Mouse (Mus musculus) lung, embryonic 14.5 days (tissue): ENCODE data around the gene Lmx1a. TPM values are rescaled to one million over a fixed set of nuclear protein-coding genes. Genes with fewer than 3 reads are reported as not detected.

ENCODE experiments used
- ATAC-seq: fragments of 200-750 bp; cut with Nextera tagmentation; 2 replicates; pipeline ENCODE4 v1.8.0; 2017; ENCODE audit warnings: mild to moderate bottlenecking, moderate TSS enrichment, moderate library complexity; ENCODE audit not compliant: insufficient read depth
- DNase-seq: peaks from one replicate; pipeline ENCODE4 v3.0.0-alpha.2; 2015
- H3K27ac ChIP-seq: fragments of 300-500 bp; sonication (generic); 2 replicates; pipeline ENCODE4 v1.5.1; 2014; ENCODE audit warnings: low read depth, mild to moderate bottlenecking, moderate library complexity
- H3K27me3 ChIP-seq: fragments of 300-500 bp; sonication (generic); 2 replicates; pipeline ENCODE4 v1.6.1; 2014; ENCODE audit warnings: low read length, control low read depth; ENCODE audit not compliant: insufficient read depth
- H3K36me3 ChIP-seq: fragments of 300-500 bp; sonication (generic); 2 replicates; pipeline ENCODE4 v1.6.1; 2014; ENCODE audit warnings: control low read depth; ENCODE audit not compliant: insufficient read depth
- H3K4me1 ChIP-seq: fragments of 300-500 bp; sonication (generic); 2 replicates; pipeline ENCODE4 v1.6.1; 2014; ENCODE audit warnings: antibody characterized with exemption, control low read depth; ENCODE audit not compliant: insufficient read depth
- H3K4me2 ChIP-seq: fragments of 300-500 bp; sonication (generic); 2 replicates; pipeline ENCODE4 v1.6.1; 2014; ENCODE audit warnings: mild to moderate bottlenecking
- H3K4me3 ChIP-seq: fragments of 300-500 bp; sonication (generic); 2 replicates; pipeline ENCODE4 v1.5.1; 2014; ENCODE audit warnings: low read depth, low read length
- H3K9ac ChIP-seq: fragments of 300-500 bp; sonication (generic); 2 replicates; pipeline ENCODE4 v1.6.1; 2014
- H3K9me3 ChIP-seq: fragments of 300-500 bp; sonication (generic); 2 replicates; pipeline ENCODE4 v1.6.1; 2016; ENCODE audit warnings: low read depth, low read length, control low read depth
- CTCF ChIP-seq: IDR thresholded peaks from 2 replicates; pipeline ENCODE4 v1.5.1; 2016; ENCODE audit warnings: antibody characterized with exemption, low read depth
- WGBS: fragments of 180-500 bp; shearing (Covaris S2); extraction: QIAGEN DNeasy Blood & Tissue Kit; methylation state at CpG from one replicate; pipeline ENCODE4 v1.1.7; 2014; 5-methylcytosine and 5-hydroxymethylcytosine counted together
- polyA plus RNA-seq: library from polyadenylated mRNA; unstranded; fragments of >200 nt; fragmentation: Nextera tagmentation; extraction: Ambion mirVana; gene quantifications from 2 replicates; pipeline ENCODE4 v1.2.1, GENCODE M21; 2014

Gene Lmx1a
- polyA plus RNA-seq, 1 experiment from 2014 or later = not detected

GRCm38 (mm10) chr1:167803351-167803981, 114.4 kb downstream of the Lmx1a start:
- Histone ChIP-seq H3K36me3 (no peaks in the 10 kb centered on the region), H3K4me1 (no peaks in the 10 kb centered on the region), H3K9me3 (no peaks in the 10 kb centered on the region), H3K4me3 (peak overlapping the region; percentile 44), H3K27ac (no peak overlapping the region), H3K9ac (no peak overlapping the region), H3K4me2 (peak overlapping the region; percentile 79), H3K27me3 (peaks cover 44% of the 10 kb centered on the region)
- DNase-seq (no peak), ATAC-seq (no peak)
- no peak for TF ChIP-seq CTCF
- 14% methylated on average over 10 of the region's 10 CpGs for WGBS

GRCm38 (mm10) chr1:167804836-167805235, 115.8 kb downstream of the Lmx1a start:
- no peaks in the 10 kb centered on the region for H3K36me3 ChIP-seq
- H3K27me3 ChIP-seq = peaks cover 44% of the 10 kb centered on the region
- H3K9ac ChIP-seq = no peak overlapping the region
- TF ChIP-seq CTCF = no peak
- ATAC-seq (no peak), DNase-seq (no peak)
- no peaks in the 10 kb centered on the region for H3K4me1 ChIP-seq
- H3K9me3 ChIP-seq = no peaks in the 10 kb centered on the region
- H3K4me2 ChIP-seq = no peak overlapping the region
- H3K27ac ChIP-seq = no peak overlapping the region
- H3K4me3 ChIP-seq = no peak overlapping the region
- WGBS = 39% methylated on average over 7 of the region's 7 CpGs

- Histone ChIP-seq H3K9ac (no peak overlapping the region), H3K36me3 (no peaks in the 10 kb centered on the region), H3K4me3 (no peak overlapping the region), H3K27ac (no peak overlapping the region), H3K4me1 (no peaks in the 10 kb centered on the region), H3K27me3 (no peaks in the 10 kb centered on the region; the same call in 1 of the 2 replicates), H3K9me3 (no peaks in the 10 kb centered on the region), H3K4me2 (no peak overlapping the region)
- TF ChIP-seq CTCF = no peak
- DNase-seq (no peak), ATAC-seq (no peak)
- WGBS = 69% methylated on average over 4 of the region's 4 CpGs
Observed at GRCm38 (mm10) chr1:167811141-167811540, 122.1 kb downstream of the Lmx1a start.

- H3K27ac ChIP-seq = no peak overlapping the region
- H3K9me3 ChIP-seq = no peaks in the 10 kb centered on the region
- WGBS = 79% methylated on average over 4 of the region's 4 CpGs
- no peak for DNase-seq
- H3K4me1 ChIP-seq = no peaks in the 10 kb centered on the region
- no peaks in the 10 kb centered on the region for H3K36me3 ChIP-seq
- H3K9ac ChIP-seq = no peak overlapping the region
- H3K4me2 ChIP-seq = no peak overlapping the region
- ATAC-seq = no peak
- H3K4me3 ChIP-seq = no peak overlapping the region
- TF ChIP-seq CTCF = no peak
- no peaks in the 10 kb centered on the region for H3K27me3 ChIP-seq
Observed at GRCm38 (mm10) chr1:167815166-167815565, 126.1 kb downstream of the Lmx1a start.

- no peak for ATAC-seq
- no peaks in the 10 kb centered on the region for H3K9me3 ChIP-seq
- no peak overlapping the region for H3K4me3 ChIP-seq
- H3K27ac ChIP-seq = no peak overlapping the region
- H3K9ac ChIP-seq = no peak overlapping the region
- no peaks in the 10 kb centered on the region for H3K36me3 ChIP-seq
- TF ChIP-seq CTCF = no peak
- H3K4me2 ChIP-seq = no peak overlapping the region
- no peak for DNase-seq
- no peaks in the 10 kb centered on the region for H3K27me3 ChIP-seq
- H3K4me1 ChIP-seq = no peaks in the 10 kb centered on the region
- WGBS = 64% methylated on average over 6 of the region's 6 CpGs
Observed at GRCm38 (mm10) chr1:167817028-167817427, 128.0 kb downstream of the Lmx1a start.

- Histone ChIP-seq H3K27me3 (no peaks in the 10 kb centered on the region), H3K9ac (no peak overlapping the region), H3K27ac (no peak overlapping the region), H3K9me3 (no peaks in the 10 kb centered on the region), H3K36me3 (no peaks in the 10 kb centered on the region), H3K4me2 (no peak overlapping the region), H3K4me1 (no peaks in the 10 kb centered on the region), H3K4me3 (no peak overlapping the region)
- DNase-seq (no peak), ATAC-seq (no peak)
- no peak for TF ChIP-seq CTCF
- WGBS = 10% methylated on average over 1 of the region's 1 CpGs
Observed at GRCm38 (mm10) chr1:167817616-167818015, 128.6 kb downstream of the Lmx1a start.

- no peak overlapping the region for H3K27ac ChIP-seq
- no peak overlapping the region for H3K4me3 ChIP-seq
- DNase-seq = no peak
- no peaks in the 10 kb centered on the region for H3K27me3 ChIP-seq
- no peaks in the 10 kb centered on the region for H3K36me3 ChIP-seq
- H3K4me2 ChIP-seq = no peak overlapping the region
- no peak for ATAC-seq
- H3K4me1 ChIP-seq = no peaks in the 10 kb centered on the region
- WGBS = 85% methylated on average over 6 of the region's 6 CpGs
- no peak overlapping the region for H3K9ac ChIP-seq
- H3K9me3 ChIP-seq = no peaks in the 10 kb centered on the region
- TF ChIP-seq CTCF = no peak
Observed at GRCm38 (mm10) chr1:167820031-167820430, 131.0 kb downstream of the Lmx1a start.
